Comparison of ENCODE assay signal across 8 mouse cellular contexts in genomic region chr15:27784126-27784563, GRCm38 (mm10).
DNase-seq lines count a peak whose midpoint lies in the region; ATAC-seq and TF ChIP-seq lines count a peak whose summit lies in the region.

No protein-coding gene starts in this region.

- TF ChIP-seq EP300 in heart, adult 2 months (IDR thresholded peaks at IDR 0.05; ENCODE audit: insufficient read depth, low read depth, low read length): 0 out of 2 replicates have a peak, but pooled peaks have one; percentile 24
- TF ChIP-seq EP300 in liver, postnatal 0 days (IDR thresholded peaks at IDR 0.05; ENCODE audit: low read depth): no peak

- no peaks in the 10 kb centered on the region for H3K9me3 ChIP-seq in intestine, postnatal 0 days (ENCODE audit: control insufficient read depth)
- H3K9me3 ChIP-seq in liver, postnatal 0 days (ENCODE audit: low read length): no peaks in the 10 kb centered on the region

- no peaks in the 10 kb centered on the region for H3K79me2 ChIP-seq in heart, adult 2 months (replicated peaks; ENCODE audit: control insufficient read depth, insufficient read depth, low read length)

- H3K4me2 ChIP-seq in intestine, postnatal 0 days (replicated peaks; ENCODE audit: low read depth): peak overlapping the region; percentile 59
- H3K4me2 ChIP-seq in liver, postnatal 0 days (ENCODE audit: low read depth, low read length): peak overlapping the region; percentile 64

- peak overlapping the region; percentile 73 for H3K27ac ChIP-seq in heart, adult 2 months
- peak overlapping the region; percentile 74 for H3K27ac ChIP-seq in intestine, postnatal 0 days (ENCODE audit: low read depth, low read length)
- peak overlapping the region; percentile 85 for H3K27ac ChIP-seq in liver, postnatal 0 days (ENCODE audit: low read depth)
- H3K27ac ChIP-seq in olfactory bulb, adult 2 months (ENCODE audit: insufficient read depth, low read depth, low read length): peak overlapping the region; percentile 78

- intact Hi-C loops in heart, adult 2 months (cut with DNase I): no loop called here

- H3K27me3 ChIP-seq in heart, adult 2 months (ENCODE audit: control insufficient read depth, insufficient read depth, low read length): no peaks in the 10 kb centered on the region
- H3K27me3 ChIP-seq in intestine, postnatal 0 days (replicated peaks; ENCODE audit: control insufficient read depth, insufficient read depth, low read length): no peaks in the 10 kb centered on the region
- H3K27me3 ChIP-seq in liver, postnatal 0 days (ENCODE audit: insufficient read depth, low read length): no peaks in the 10 kb centered on the region

- peaks cover 47% of the 10 kb centered on the region for H3K4me1 ChIP-seq in heart, adult 2 months (ENCODE audit: control insufficient read depth, insufficient read depth, low read length)
- H3K4me1 ChIP-seq in intestine, postnatal 0 days (replicated peaks; ENCODE audit: control insufficient read depth, insufficient read depth, low read length): peaks cover 30% of the 10 kb centered on the region
- peaks cover 24% of the 10 kb centered on the region for H3K4me1 ChIP-seq in liver, postnatal 0 days (ENCODE audit: insufficient read depth)
- peaks cover 36% of the 10 kb centered on the region for H3K4me1 ChIP-seq in olfactory bulb, adult 2 months (ENCODE audit: control insufficient read depth, insufficient read depth, low read length)

- peak overlapping the region; percentile 24; the same call in 1 of the 2 replicates for H3K4me3 ChIP-seq in heart, adult 2 months
- peak overlapping the region; percentile 8 for H3K4me3 ChIP-seq in intestine, postnatal 0 days (ENCODE audit: low read depth, low read length)
- peak overlapping the region; percentile 27 for H3K4me3 ChIP-seq in liver, postnatal 0 days (ENCODE audit: low read depth, low read length)
- peak overlapping the region; percentile 37 for H3K4me3 ChIP-seq in olfactory bulb, adult 2 months (ENCODE audit: insufficient read depth, low read depth, low read length)

- no peak for TF ChIP-seq CTCF in heart, adult 2 months (IDR thresholded peaks at IDR 0.05)
- no peak for TF ChIP-seq CTCF in intestine, postnatal 0 days (IDR thresholded peaks at IDR 0.05; ENCODE audit: low read depth)
- no peak for TF ChIP-seq CTCF in liver, postnatal 0 days (IDR thresholded peaks at IDR 0.05; ENCODE audit: low read depth)
- TF ChIP-seq CTCF in olfactory bulb, adult 2 months (IDR thresholded peaks at IDR 0.05; ENCODE audit: insufficient read depth, low read depth, low read length): no peak

- DNase-seq in 3T3-L1 (ENCODE audit: low read depth, low spot score): peak; percentile 81
- DNase-seq in adrenal gland, postnatal 25 days: peak; percentile 47
- DNase-seq in heart, adult 2 months: peak; percentile 68 to 75
- no peak for DNase-seq in liver, postnatal 0 days
- no peak for DNase-seq in gastrocnemius, adult 18-20 months (ENCODE audit: low spot score)

- H3K9ac ChIP-seq in heart, adult 2 months (ENCODE audit: low read depth, low read length): peak overlapping the region; percentile 18
- H3K9ac ChIP-seq in intestine, postnatal 0 days (ENCODE audit: low read depth, low read length): no peak overlapping the region
- H3K9ac ChIP-seq in liver, postnatal 0 days (replicated peaks): no peak overlapping the region

- WGBS in heart, adult 2 months: 31% methylated on average over 10 of the region's 10 CpGs
- WGBS in intestine, postnatal 0 days: 13% methylated on average over 10 of the region's 10 CpGs
- 22% methylated on average over 10 of the region's 10 CpGs for WGBS in liver, postnatal 0 days (ENCODE audit: insufficient replicate concordance)
- 14% methylated on average over 10 of the region's 10 CpGs for WGBS in olfactory bulb, adult 2 months

- peak; percentile 87 for ATAC-seq in intestine, postnatal 0 days
- ATAC-seq in liver, postnatal 0 days: no peak
- no peak for ATAC-seq in cerebellum, adult (ENCODE audit: insufficient number of reproducible peaks, low FRiP score, low TSS enrichment)

- peaks cover 4% of the 10 kb centered on the region for H3K36me3 ChIP-seq in heart, adult 2 months (ENCODE audit: control insufficient read depth, insufficient read depth, low read length)
- H3K36me3 ChIP-seq in intestine, postnatal 0 days (ENCODE audit: control insufficient read depth, insufficient read depth): peaks cover 5% of the 10 kb centered on the region; the same call in 1 of the 2 replicates
- H3K36me3 ChIP-seq in liver, postnatal 0 days (replicated peaks; ENCODE audit: insufficient read depth, low read length): no peaks in the 10 kb centered on the region

- no peak for TF ChIP-seq POLR2A in heart, adult 2 months (IDR thresholded peaks at IDR 0.05; ENCODE audit: insufficient read depth, low read depth, low read length)
- no peak for TF ChIP-seq POLR2A in olfactory bulb, adult 2 months (IDR thresholded peaks at IDR 0.05; ENCODE audit: insufficient read depth, low read depth, low read length)

Comparison
In these comparisons a context has a peak if more than half of its experiments do, and no peak if none do; other contexts are left out.
1. DNase-seq: peak in 3T3-L1 (single experiment), adrenal gland, postnatal 25 days (single experiment) and heart, adult 2 months (2 of 2); none in liver, postnatal 0 days (single experiment) and gastrocnemius, adult 18-20 months (single experiment).
2. Peak in every context shown above with its lines, with median percentiles within 50 percentile points of each other: H3K27ac ChIP-seq and H3K4me3 ChIP-seq.